Mouse (Mus musculus): Measurements from ENCODE around the gene Cnpy1.

Cnpy1 gene

DNA sequence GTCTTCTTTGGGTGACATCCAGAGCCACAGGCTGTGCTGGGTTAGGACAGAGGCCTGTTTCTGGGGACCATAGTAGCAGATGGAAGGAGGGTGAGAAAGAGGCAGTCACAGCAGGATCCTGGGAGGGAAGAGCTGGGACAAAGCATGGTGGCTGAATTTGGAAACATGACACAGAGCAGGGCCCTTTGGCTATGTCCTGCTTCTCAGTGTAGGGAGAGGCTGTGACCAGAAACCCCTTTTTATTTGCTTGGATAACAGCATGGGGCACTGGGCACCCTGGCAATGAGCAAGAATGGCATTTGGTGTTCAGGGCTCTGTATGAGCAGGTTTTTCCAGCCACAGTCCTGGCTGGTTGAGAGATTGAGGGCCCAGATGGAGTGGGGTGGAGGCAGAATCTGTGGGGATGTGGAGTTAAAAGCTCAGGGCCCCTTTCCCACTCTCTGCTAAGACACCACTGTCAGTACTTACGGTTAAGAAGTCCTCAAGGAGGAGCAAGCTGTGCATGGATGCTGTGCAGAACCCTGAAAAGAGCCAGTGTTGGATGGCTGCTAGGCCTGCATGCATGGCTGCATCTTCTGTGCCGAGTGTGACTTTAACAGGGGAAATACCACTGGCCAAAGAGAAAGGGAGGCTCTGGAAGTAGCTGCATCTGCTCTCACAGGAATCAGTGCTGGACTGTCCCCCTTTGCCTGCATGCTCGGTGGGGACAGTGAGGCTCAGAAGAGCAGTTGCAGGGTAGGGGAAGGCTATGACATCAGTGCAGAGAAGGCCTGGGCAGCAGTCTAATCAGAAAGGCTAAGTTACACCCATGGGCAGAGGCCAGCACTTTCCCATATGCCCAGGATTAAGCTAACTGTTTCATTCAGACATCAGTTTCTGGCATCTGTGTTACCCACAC is 54.2 kb downstream of the Cnpy1 start:
- DNase-seq (ENCODE audit: low spot score), result no peak

GRCm38 (mm10) chr5:28179237-28179790 is 66.3 kb downstream of the Cnpy1 start:
- DNase-seq (ENCODE audit: low spot score), result no peak

DNA sequence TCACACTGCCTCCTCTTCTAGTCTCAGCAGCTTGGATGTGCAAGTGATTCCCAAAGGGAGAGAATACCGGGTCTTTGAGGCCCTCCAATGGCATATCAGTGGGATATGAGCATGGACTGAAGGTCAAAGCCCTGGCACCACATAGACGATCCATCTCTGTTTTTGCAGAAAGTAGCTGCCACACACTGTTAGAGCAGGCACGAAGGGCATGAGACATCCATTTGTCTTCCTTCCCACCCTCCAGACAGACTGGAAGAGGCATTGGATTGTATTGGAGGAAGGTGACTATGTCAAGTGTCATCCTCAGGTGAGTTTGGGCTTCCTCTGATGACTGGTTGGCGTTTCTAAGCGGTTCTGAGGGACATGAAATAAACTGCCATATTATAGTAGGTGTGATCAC is 67.3 kb downstream of the Cnpy1 start:
- DNase-seq (ENCODE audit: low spot score), result no peak

DNA sequence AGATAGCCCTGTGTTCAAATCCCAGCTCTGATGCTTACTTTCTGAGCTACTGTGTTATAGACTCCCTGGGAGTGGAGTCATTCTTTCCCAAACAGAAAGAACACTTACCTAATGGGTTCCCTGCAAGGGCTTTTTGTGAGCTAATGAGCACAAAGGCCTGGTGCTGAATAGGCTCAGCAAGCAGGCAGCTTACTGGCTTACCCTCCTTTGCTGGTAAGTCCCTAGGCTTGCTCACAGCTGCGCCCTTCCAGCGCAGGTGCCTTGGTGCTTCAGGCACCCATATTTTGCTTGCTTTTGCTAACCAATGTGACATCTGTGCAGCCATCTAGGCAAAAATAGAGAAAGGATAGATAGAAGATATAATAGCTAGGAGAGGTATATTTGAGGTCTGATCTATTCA is 69.0 kb downstream of the Cnpy1 start:
- no peak for DNase-seq (ENCODE audit: low spot score)

DNA sequence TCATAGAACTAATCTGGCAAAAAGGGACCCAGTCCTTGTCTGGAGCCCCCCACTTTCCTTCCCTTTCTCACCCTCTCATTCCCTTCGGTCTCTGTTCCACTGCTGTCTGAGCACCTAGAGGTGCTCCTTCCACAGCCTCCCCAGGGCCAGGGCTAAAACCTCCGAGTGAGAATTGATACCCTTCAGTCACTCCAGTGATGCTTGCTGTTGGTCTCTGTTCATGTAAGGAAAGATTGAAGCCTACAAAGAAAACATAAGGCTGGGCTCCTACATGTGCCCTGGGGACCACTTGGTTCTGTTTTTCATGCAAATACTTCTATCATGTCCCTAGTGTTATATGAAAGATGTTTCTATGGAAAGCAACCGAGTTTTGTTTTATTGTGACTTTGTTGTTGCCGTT is 69.6 kb downstream of the Cnpy1 start:
- no peak for DNase-seq (ENCODE audit: low spot score)

DNA sequence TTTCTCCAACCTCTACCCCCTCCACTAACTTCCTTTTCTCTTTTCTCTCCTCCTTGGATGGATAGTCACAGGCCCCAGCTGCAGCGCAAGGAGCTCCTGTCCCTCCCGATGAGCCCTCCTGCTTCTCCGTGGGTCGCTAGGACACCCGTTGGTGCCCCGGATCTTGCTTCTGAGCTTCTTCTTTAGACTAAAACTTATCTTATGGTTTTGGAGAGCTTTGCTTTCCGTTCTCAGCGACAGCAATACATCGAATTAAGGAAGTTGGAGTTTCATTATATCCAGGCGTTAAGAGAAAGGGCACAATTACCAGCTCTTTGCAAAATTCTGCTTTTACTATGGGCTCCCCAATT is 70.1 kb downstream of the Cnpy1 start:
- DNase-seq (ENCODE audit: low spot score), result no peak

DNA sequence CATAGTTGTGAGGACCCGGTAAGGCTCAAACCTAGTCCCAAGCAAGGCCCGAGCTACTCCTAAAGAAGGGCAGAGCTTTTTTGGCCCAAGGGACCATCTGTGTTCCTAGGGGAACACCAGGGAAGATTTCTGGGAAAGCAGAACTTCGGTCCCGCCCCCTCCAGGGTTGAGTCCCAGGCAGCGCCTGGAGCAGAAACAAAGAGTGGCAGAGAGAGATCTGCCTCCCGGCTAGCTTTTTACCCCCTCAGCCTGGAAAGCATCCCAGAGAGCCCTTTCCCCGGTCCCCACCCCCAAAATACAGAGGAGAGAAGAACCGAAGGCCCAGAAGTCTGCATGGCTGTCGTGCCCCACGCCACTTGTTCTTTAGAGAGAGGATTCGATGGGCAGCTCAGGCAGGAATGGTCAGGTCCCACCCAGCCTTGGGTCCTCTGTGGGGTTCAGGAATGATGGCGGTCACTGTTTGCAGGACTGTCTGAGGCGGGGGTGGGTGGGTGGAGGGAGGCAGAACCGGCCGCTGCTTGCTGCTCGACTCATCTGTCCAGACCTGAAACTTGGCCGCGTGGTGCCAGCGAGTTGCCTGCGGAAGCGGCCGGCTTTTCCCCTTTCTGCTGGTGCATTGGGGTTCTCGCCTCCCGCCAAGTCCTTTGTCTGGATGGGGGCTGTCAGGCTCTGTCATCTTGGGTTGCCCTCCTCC is 70.6 kb downstream of the Cnpy1 start:
- DNase-seq (ENCODE audit: low spot score), result no peak

- DNase-seq (ENCODE audit: low spot score), result no peak
Observed at GRCm38 (mm10) chr5:28174086-28174485, 71.5 kb downstream of the Cnpy1 start.

DNA sequence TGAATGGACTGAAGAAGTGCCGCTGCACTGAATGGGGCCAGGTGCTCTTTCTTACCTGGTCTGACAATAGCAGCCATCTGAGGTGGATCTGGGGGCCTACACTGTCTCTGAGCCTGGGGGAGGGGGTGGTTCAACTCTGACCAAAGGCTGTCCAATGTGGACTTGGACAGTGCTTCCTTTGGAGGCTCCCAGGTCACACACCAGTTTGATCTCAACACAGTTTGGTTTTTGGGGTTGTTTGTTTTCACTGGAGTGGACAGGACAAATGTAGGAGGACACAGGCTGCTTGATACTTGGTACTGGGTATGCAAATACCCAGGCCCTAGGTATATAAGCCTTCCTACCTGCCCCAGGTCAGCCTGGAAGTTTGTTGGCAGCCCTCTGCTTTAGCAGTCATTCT is 71.9 kb downstream of the Cnpy1 start:
- DNase-seq (ENCODE audit: low spot score), result no peak

DNA sequence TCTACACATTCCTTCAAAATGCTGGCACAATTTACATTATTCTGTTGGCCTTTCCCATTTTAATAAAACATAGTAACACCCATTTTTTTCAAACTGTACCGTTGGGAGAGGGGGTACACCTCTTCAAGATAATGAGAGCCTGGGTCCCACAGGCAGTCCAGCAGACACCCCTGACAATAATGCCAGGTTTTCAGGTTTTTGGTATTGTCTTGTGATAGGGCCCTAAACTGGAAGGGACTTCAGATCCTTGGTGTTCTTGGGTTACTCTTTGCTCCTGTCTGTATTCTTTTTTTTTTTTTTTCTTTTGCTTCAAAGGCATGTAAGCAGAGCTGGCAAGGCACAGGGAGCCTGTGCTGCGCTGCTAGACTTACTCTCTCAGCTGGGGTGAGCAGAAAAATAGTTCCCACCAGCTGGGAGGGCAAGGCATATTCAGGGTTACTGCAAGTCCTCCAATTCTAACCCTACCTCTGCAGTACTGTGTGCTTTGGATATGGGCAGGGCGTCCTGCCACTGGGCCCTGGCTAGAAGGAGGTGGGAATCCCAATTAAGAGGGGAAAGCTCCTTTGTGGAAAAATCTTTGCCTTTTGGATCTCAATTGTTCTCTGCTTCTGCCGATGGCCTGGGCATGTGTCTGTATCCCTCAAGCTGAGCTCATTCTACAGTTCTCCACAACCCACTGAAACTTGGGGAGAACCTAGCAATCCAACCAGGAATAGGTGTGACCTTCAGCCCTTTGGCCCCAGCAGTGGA is 72.5 kb downstream of the Cnpy1 start:
- DNase-seq (ENCODE audit: low spot score), result no peak

GRCm38 (mm10) chr5:28172261-28172920 is 73.2 kb downstream of the Cnpy1 start:
- no peak for DNase-seq (ENCODE audit: low spot score)

GRCm38 (mm10) chr5:28171667-28172066 is 73.9 kb downstream of the Cnpy1 start:
- DNase-seq (ENCODE audit: low spot score), result no peak

DNA sequence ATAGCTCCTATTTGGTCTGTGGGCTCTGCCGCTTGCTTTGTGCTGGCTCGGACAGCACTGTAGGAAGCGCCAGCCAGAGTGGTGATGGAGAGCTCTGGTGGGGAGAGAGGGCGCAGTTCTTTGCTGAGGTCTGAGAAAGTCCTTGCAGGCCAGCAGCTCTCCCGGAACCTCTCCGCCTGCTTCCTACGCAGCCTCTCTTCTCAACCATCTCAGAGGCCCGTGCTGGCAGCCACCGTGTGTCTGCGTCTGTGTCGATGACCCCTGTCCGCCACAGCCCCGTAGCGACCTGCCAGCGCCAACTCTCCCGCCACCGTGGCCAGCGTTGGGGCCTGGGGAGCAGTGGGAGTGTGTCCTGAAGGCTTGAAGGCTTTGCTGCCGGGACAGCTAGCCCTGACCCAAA is 74.7 kb downstream of the Cnpy1 start:
- DNase-seq (ENCODE audit: low spot score), result no peak

DNA sequence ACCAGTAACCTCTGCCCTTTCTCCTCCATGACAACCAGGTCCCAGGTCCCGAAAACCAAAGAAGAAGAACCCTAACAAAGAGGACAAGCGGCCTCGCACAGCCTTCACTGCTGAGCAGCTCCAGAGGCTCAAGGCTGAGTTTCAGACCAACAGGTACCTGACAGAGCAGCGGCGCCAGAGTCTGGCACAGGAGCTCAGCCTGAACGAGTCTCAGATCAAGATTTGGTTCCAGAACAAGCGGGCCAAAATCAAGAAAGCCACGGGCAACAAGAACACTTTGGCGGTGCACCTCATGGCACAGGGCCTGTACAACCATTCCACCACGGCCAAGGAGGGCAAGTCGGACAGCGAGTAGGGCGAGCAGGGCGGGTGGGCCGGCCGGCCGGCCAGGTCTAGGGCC is 75.5 kb downstream of the Cnpy1 start:
- DNase-seq (ENCODE audit: low spot score), result no peak

DNA sequence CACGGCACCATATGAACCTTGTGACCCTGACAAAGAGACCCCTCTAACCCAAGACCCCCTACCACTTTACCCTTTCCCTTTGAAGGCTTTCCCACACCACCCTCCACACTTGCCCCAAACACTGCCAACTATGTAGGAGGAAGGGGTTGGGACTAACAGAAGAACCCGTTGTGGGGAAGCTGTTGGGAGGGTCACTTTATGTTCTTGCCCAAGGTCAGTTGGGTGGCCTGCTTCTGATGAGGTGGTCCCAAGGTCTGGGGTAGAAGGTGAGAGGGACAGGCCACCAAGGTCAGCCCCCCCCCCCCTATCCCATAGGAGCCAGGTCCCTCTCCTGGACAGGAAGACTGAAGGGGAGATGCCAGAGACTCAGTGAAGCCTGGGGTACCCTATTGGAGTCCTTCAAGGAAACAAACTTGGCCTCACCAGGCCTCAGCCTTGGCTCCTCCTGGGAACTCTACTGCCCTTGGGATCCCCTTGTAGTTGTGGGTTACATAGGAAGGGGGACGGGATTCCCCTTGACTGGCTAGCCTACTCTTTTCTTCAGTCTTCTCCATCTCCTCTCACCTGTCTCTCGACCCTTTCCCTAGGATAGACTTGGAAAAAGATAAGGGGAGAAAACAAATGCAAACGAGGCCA is 76.3 kb downstream of the Cnpy1 start:
- no peak for DNase-seq (ENCODE audit: low spot score)

- DNase-seq (ENCODE audit: low spot score), result no peak
Observed at GRCm38 (mm10) chr5:28168253-28169165, 77.1 kb downstream of the Cnpy1 start.

- no peak for DNase-seq (ENCODE audit: low spot score)
Observed at GRCm38 (mm10) chr5:28167611-28168252, 77.9 kb downstream of the Cnpy1 start.

- DNase-seq (ENCODE audit: low spot score), result no peak
Observed at GRCm38 (mm10) chr5:28166256-28167231, 79.1 kb downstream of the Cnpy1 start.

Measured in layer of hippocampus, adult 9-10 months (tissue).